Mouse (Mus musculus) heart, adult 2 months (tissue): ENCODE measurements around the gene S100a16. TPM values are rescaled to one million over a fixed set of nuclear protein-coding genes. Genes with fewer than 3 reads are reported as not detected.

Source experiments
- DNase-seq, 2 experiments: peaks; one replicate each; pipeline ENCODE4 v3.0.0; 2021
- H3K27ac ChIP-seq: fragments of 200-600 bp; 2 replicates; pipeline ENCODE4 v1.8.1; 2022
- H3K27me3 ChIP-seq: fragments of 200-500 bp; 2 replicates; pipeline ENCODE4 v1.6.1; 2012; ENCODE audit warnings: mild to moderate bottlenecking, low read length, inconsistent platforms, mixed read lengths; ENCODE audit not compliant: control insufficient read depth, insufficient read depth
- H3K36me3 ChIP-seq: fragments of 200-500 bp; 2 replicates; pipeline ENCODE4 v1.6.1; 2012; ENCODE audit warnings: low read length, inconsistent platforms; ENCODE audit not compliant: control insufficient read depth, insufficient read depth
- H3K4me1 ChIP-seq: fragments of 200-500 bp; 2 replicates; pipeline ENCODE4 v1.6.1; 2011; ENCODE audit warnings: low read length; ENCODE audit not compliant: control insufficient read depth, insufficient read depth
- H3K4me3 ChIP-seq: fragments of 200-600 bp; 2 replicates; pipeline ENCODE4 v1.8.1; 2022
- H3K79me2 ChIP-seq: fragments of 200-500 bp; replicated peaks from 2 replicates; pipeline ENCODE4 v1.6.1; 2012; ENCODE audit warnings: mild to moderate bottlenecking, inconsistent platforms, low read length, moderate library complexity, mixed read lengths; ENCODE audit not compliant: control insufficient read depth, insufficient read depth
- H3K9ac ChIP-seq: fragments of 200-500 bp; 2 replicates; pipeline ENCODE4 v1.6.1; 2012; ENCODE audit warnings: low read depth, mild to moderate bottlenecking, control low read depth, inconsistent platforms, low read length, mixed read lengths
- CTCF ChIP-seq: fragments of 200-600 bp; IDR thresholded peaks from 2 replicates; pipeline ENCODE4 v1.8.1; 2022; ENCODE audit warnings: antibody characterized with exemption, mild to moderate bottlenecking, moderate library complexity
- EP300 ChIP-seq: fragments of 200-500 bp; IDR thresholded peaks from 2 replicates; pipeline ENCODE4 v1.6.1; 2011; ENCODE audit warnings: low read depth, low read length, control low read depth; ENCODE audit not compliant: insufficient read depth
- POLR2A ChIP-seq: fragments of 200-500 bp; IDR thresholded peaks from 2 replicates; pipeline ENCODE4 v1.6.1; 2011; ENCODE audit warnings: mild to moderate bottlenecking, low read depth, low read length, control low read depth; ENCODE audit not compliant: insufficient read depth
- WGBS: fragments of 180-500 bp; shearing (Covaris S2); methylation state at CpG from one replicate; pipeline ENCODE4 v1.1.7; 2018; 5-methylcytosine and 5-hydroxymethylcytosine counted together
- intact Hi-C: fragments of 180-260 bp; cut with DNase I; formaldehyde crosslinking; loops from one replicate; pipeline ENCODE4 v1.15.1; 2025
- polyA plus RNA-seq: library from polyadenylated mRNA; depleted of rRNA; stranded (reverse); fragments of >200 nt; gene quantifications from 2 replicates; pipeline ENCODE4 v1.2.3, GENCODE M21; 2012
- total RNA-seq, 2 experiments: library from RNA; stranded (reverse); gene quantifications; 2 replicates each; pipeline ENCODE4 v1.2.3; 2021

The S100a16 gene
- total and polyA plus RNA-seq, 3 experiments = 65.5 to 75.2 (median 69.6) TPM

GRCm38 (mm10) chr3:90514691-90515090 lies 22.4 kb upstream of the S100a16 start:
- no peaks in the 10 kb centered on the region for H3K27me3 ChIP-seq
- H3K4me3 ChIP-seq = peak overlapping the region; percentile 70
- DNase-seq = peak; percentile 85 to 87
- H3K79me2 ChIP-seq = no peaks in the 10 kb centered on the region; the same call in 1 of the 2 replicates
- 2% methylated on average over 10 of the region's 10 CpGs for WGBS
- peak overlapping the region; percentile 68 for H3K9ac ChIP-seq
- H3K4me1 ChIP-seq = peaks cover 14% of the 10 kb centered on the region
- H3K27ac ChIP-seq = peak overlapping the region; percentile 95
- H3K36me3 ChIP-seq = peaks cover 9% of the 10 kb centered on the region; the same call in 1 of the 2 replicates
- intact Hi-C loops = no loop called here
- TF ChIP-seq EP300 (peak; percentile 37; the same call in 1 of the 2 replicates), CTCF (no peak), POLR2A (peak; percentile 92)

- Histone ChIP-seq H3K4me1 (peaks cover 14% of the 10 kb centered on the region), H3K27me3 (no peaks in the 10 kb centered on the region), H3K4me3 (peak overlapping the region; percentile 70), H3K27ac (peak overlapping the region; percentile 95), H3K9ac (peak overlapping the region; percentile 68), H3K36me3 (peaks cover 9% of the 10 kb centered on the region; the same call in 1 of the 2 replicates), H3K79me2 (no peaks in the 10 kb centered on the region; the same call in 1 of the 2 replicates)
- TF ChIP-seq EP300 = no peak
- intact Hi-C loops = no loop called here
- DNase-seq = peak; percentile 65 to 66
- 8% methylated on average over 1 of the region's 1 CpGs for WGBS
These were observed 21.8 kb upstream of the S100a16 start for GRCm38 (mm10) chr3:90515242-90515641.

- Histone ChIP-seq H3K36me3 (peaks cover 12% of the 10 kb centered on the region), H3K4me1 (peaks cover 14% of the 10 kb centered on the region), H3K4me3 (peak overlapping the region; percentile 70), H3K79me2 (no peaks in the 10 kb centered on the region; the same call in 1 of the 2 replicates), H3K9ac (peak overlapping the region; percentile 33; the same call in 1 of the 2 replicates), H3K27ac (peak overlapping the region; percentile 95), H3K27me3 (no peaks in the 10 kb centered on the region)
- TF ChIP-seq CTCF (no peak), POLR2A (no peak), EP300 (no peak)
- DNase-seq = no peak
- WGBS = 94% methylated on average over 4 of the region's 4 CpGs
- intact Hi-C loops = no loop called here
These were observed 21.3 kb upstream of the S100a16 start for GRCm38 (mm10) chr3:90515789-90516188.

- intact Hi-C loops = no loop called here
- Histone ChIP-seq H3K36me3 (peaks cover 12% of the 10 kb centered on the region), H3K79me2 (no peaks in the 10 kb centered on the region; the same call in 1 of the 2 replicates), H3K27ac (no peak overlapping the region; the same call in 1 of the 2 replicates), H3K27me3 (no peaks in the 10 kb centered on the region), H3K9ac (no peak overlapping the region), H3K4me3 (no peak overlapping the region), H3K4me1 (peaks cover 14% of the 10 kb centered on the region)
- 64% methylated on average over 4 of the region's 4 CpGs for WGBS
- TF ChIP-seq POLR2A (no peak), CTCF (no peak), EP300 (no peak)
- DNase-seq = no peak
These were observed 19.3 kb upstream of the S100a16 start for GRCm38 (mm10) chr3:90517711-90518110.

- no peaks in the 10 kb centered on the region; the same call in 1 of the 2 replicates for H3K4me1 ChIP-seq
- H3K27me3 ChIP-seq = no peaks in the 10 kb centered on the region
- DNase-seq = peak; percentile 47 to 50
- H3K9ac ChIP-seq = no peak overlapping the region
- WGBS = 44% methylated on average over 4 of the region's 4 CpGs
- peaks cover 2% of the 10 kb centered on the region for H3K36me3 ChIP-seq
- peak; percentile 91 for TF ChIP-seq CTCF
- peak; percentile 72; the same call in 1 of the 2 replicates for TF ChIP-seq EP300
- TF ChIP-seq POLR2A = no peak
- no peak overlapping the region for H3K4me3 ChIP-seq
- no peaks in the 10 kb centered on the region for H3K79me2 ChIP-seq
- no peak overlapping the region for H3K27ac ChIP-seq
- intact Hi-C loops = loop anchor here (1.0 to 2.0 kb wide), 2 partner anchors 15 to 91 kb away; no protein-coding TSS in a partner anchor
These were observed 11.6 kb upstream of the S100a16 start for GRCm38 (mm10) chr3:90525421-90525820.

- TF ChIP-seq POLR2A = no peak
- TF ChIP-seq EP300 = no peak
- Histone ChIP-seq H3K27ac (no peak overlapping the region), H3K36me3 (no peaks in the 10 kb centered on the region), H3K9ac (no peak overlapping the region), H3K4me3 (no peak overlapping the region), H3K4me1 (no peaks in the 10 kb centered on the region; the same call in 1 of the 2 replicates), H3K27me3 (no peaks in the 10 kb centered on the region), H3K79me2 (no peaks in the 10 kb centered on the region)
- WGBS = 66% methylated on average over 2 of the region's 2 CpGs
- intact Hi-C loops = loop anchor here (2.0 kb wide), 1 partner anchor 59 kb away; no protein-coding TSS in a partner anchor
- DNase-seq = no peak
These were observed 11.0 kb upstream of the S100a16 start for GRCm38 (mm10) chr3:90526076-90526475.
